Mouse (Mus musculus) erythroblast, embryonic 14.5 days (primary cell): ENCODE data around the gene Actb.

Experiments used
- GATA1 ChIP-seq: IDR thresholded peaks from 2 replicates; pipeline ENCODE4 v1.6.1; 2012; ENCODE audit warnings: low read length, inconsistent platforms, mixed read lengths
- TAL1 ChIP-seq: IDR thresholded peaks from 3 replicates; pipeline ENCODE4 v1.6.1; 2012; ENCODE audit warnings: low read length, inconsistent platforms, mixed read lengths

GRCm38 (mm10) chr5:142907803-142908559, 1.4 kb upstream of the Actb start:
- no peak for TF ChIP-seq TAL1
- TF ChIP-seq GATA1 = no peak
